Mouse (Mus musculus) myocyte (in vitro differentiated cells): Measurements from ENCODE around the gene Slc12a7. TPM values are rescaled to one million over a fixed set of nuclear protein-coding genes. Genes with fewer than 3 reads are reported as not detected.

Experiments
- H3K27me3 ChIP-seq: one replicate; pipeline ENCODE4 v1.6.1; 2011; ENCODE audit not compliant: control insufficient read depth, insufficient read depth, insufficient read length
- H3K36me3 ChIP-seq: one replicate; pipeline ENCODE4 v1.6.1; 2011; ENCODE audit not compliant: control insufficient read depth, insufficient read depth
- H3K4me2 ChIP-seq: one replicate; pipeline ENCODE4 v1.6.1; 2011; ENCODE audit warnings: low read depth, control low read depth
- H3K4me3 ChIP-seq: one replicate; pipeline ENCODE4 v1.5.1; 2011; ENCODE audit warnings: mild to moderate bottlenecking, control low read depth, moderate library complexity
- H3K79me2 ChIP-seq: one replicate; pipeline ENCODE4 v1.6.1; 2011; ENCODE audit not compliant: control insufficient read depth, insufficient read depth
- H3ac ChIP-seq: one replicate; pipeline ENCODE4 v1.6.1; 2011; ENCODE audit not compliant: control insufficient read depth, insufficient read length
- CEBPB ChIP-seq: IDR thresholded peaks from 2 replicates; pipeline ENCODE4 v1.6.1; 2011; ENCODE audit warnings: mild to moderate bottlenecking, moderate library complexity; ENCODE audit not compliant: poor library complexity, insufficient read depth, severe bottlenecking
- E2F4 ChIP-seq: IDR thresholded peaks from one replicate; pipeline ENCODE4 v1.6.1; 2011; ENCODE audit warnings: mild to moderate bottlenecking, control low read depth, moderate library complexity; ENCODE audit not compliant: insufficient read depth
- MAX ChIP-seq: IDR thresholded peaks from one replicate; pipeline ENCODE4 v1.6.1; 2011; ENCODE audit warnings: low read depth, mild to moderate bottlenecking, control low read depth
- MYOD1 ChIP-seq, 3 experiments: IDR thresholded peaks; one replicate each; pipeline ENCODE4 v1.6.1; 2011; ENCODE audit warnings: control low read depth in 2 of 3, low read depth in 2 of 3, mild to moderate bottlenecking in 2 of 3, moderate library complexity in 1 of 3; ENCODE audit not compliant: insufficient read length in 2 of 3, control insufficient read depth in 1 of 3
- MYOG ChIP-seq, 3 experiments: IDR thresholded peaks; one replicate each; pipeline ENCODE4 v1.6.1; 2011; ENCODE audit warnings: control low read depth in 2 of 3, low read depth in 2 of 3, mild to moderate bottlenecking in 2 of 3; ENCODE audit not compliant: insufficient read length in 2 of 3, control insufficient read depth in 1 of 3, insufficient read depth in 1 of 3
- POLR2A ChIP-seq: IDR thresholded peaks from one replicate; pipeline ENCODE4 v1.6.1; 2011; ENCODE audit warnings: low read depth, mild to moderate bottlenecking, control low read depth, moderate library complexity; ENCODE audit not compliant: insufficient read length
- POLR2AphosphoS2 ChIP-seq: IDR thresholded peaks from one replicate; pipeline ENCODE4 v1.6.1; 2011; ENCODE audit warnings: low read depth, control low read depth; ENCODE audit not compliant: insufficient read length
- REST ChIP-seq: IDR thresholded peaks from one replicate; pipeline ENCODE4 v1.6.1; 2011; ENCODE audit warnings: mild to moderate bottlenecking, control low read depth, moderate library complexity; ENCODE audit not compliant: insufficient read depth, insufficient read length
- SRF ChIP-seq: IDR thresholded peaks from one replicate; pipeline ENCODE4 v1.6.1; 2011; ENCODE audit warnings: low read depth; ENCODE audit not compliant: control insufficient read depth, insufficient read length
- TCF12 ChIP-seq: IDR thresholded peaks from one replicate; pipeline ENCODE4 v1.6.1; 2011; ENCODE audit warnings: mild to moderate bottlenecking, control low read depth; ENCODE audit not compliant: poor library complexity, insufficient read depth, severe bottlenecking
- TCF3 ChIP-seq: IDR thresholded peaks from one replicate; pipeline ENCODE4 v1.6.1; 2011; ENCODE audit warnings: low read depth, control low read depth; ENCODE audit not compliant: insufficient read length
- USF1 ChIP-seq: IDR thresholded peaks from one replicate; pipeline ENCODE4 v1.6.1; 2011; ENCODE audit warnings: low read depth, mild to moderate bottlenecking, control low read depth, moderate library complexity
- polyA plus RNA-seq: library from polyadenylated mRNA; unstranded; fragments of >200 nt; fragmentation: generic; extraction: Trizol; gene quantifications from one replicate; pipeline ENCODE4 v1.2.1, GENCODE M21; 2012; ENCODE audit warnings: missing spikeins

Gene Slc12a7
- polyA plus RNA-seq, 1 experiment, result 25.7 TPM

DNA sequence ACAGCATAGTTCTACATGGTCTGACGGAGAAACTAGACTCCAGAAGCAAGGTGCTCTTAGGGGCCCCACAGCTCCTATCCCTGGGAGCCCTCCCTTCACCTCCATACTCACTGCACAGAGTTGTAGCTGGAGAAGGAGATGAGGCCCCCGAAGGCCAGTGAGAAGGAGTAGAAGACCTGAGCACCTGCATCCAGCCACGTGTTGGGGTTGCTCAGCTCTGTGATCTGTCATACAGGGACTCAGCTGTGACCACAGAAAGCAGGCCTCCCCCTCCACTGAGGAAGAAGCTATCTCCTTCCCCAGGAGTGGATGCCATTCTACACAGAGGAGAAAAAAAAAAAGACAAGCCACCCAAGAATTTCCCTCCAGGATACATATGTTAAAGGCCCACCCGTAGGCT, 44.0 kb upstream of the Slc12a7 start:
- no peaks in the 10 kb centered on the region for H3K36me3 ChIP-seq
- H3K4me3 ChIP-seq, result no peak overlapping the region
- no peaks in the 10 kb centered on the region for H3K27me3 ChIP-seq
- no peaks in the 10 kb centered on the region for H3K79me2 ChIP-seq
- no peak overlapping the region for H3ac ChIP-seq
- H3K4me2 ChIP-seq, result no peak overlapping the region
- TF ChIP-seq USF1 (no peak), REST (no peak), MAX (no peak), POLR2AphosphoS2 (no peak), POLR2A (no peak), E2F4 (no peak), MYOD1 (IDR thresholded peaks at IDR 0.05; ENCODE audit: control insufficient read depth in 1 of 3, insufficient read length in 2 of 3, low read depth in 2 of 3) (no peak), CEBPB (no peak), MYOG (IDR thresholded peaks at IDR 0.05; ENCODE audit: control insufficient read depth in 1 of 3, insufficient read depth in 1 of 3, insufficient read length in 2 of 3, low read depth in 2 of 3) (no peak)

GRCm38 (mm10) chr13:73692249-73692868, 40.5 kb upstream of the Slc12a7 start:
- TF ChIP-seq REST (no peak), MYOG (IDR thresholded peaks at IDR 0.05; ENCODE audit: control insufficient read depth in 1 of 3, insufficient read depth in 1 of 3, insufficient read length in 2 of 3, low read depth in 2 of 3) (no peak), TCF12 (no peak), USF1 (no peak), POLR2AphosphoS2 (no peak), SRF (no peak), POLR2A (no peak), MAX (no peak), MYOD1 (IDR thresholded peaks at IDR 0.05; ENCODE audit: control insufficient read depth in 1 of 3, insufficient read length in 2 of 3, low read depth in 2 of 3) (no peak), E2F4 (no peak), CEBPB (no peak), TCF3 (no peak)
- Histone ChIP-seq H3K27me3 (no peaks in the 10 kb centered on the region), H3K36me3 (no peaks in the 10 kb centered on the region), H3K79me2 (no peaks in the 10 kb centered on the region), H3K4me3 (no peak overlapping the region), H3ac (no peak overlapping the region), H3K4me2 (no peak overlapping the region)

DNA sequence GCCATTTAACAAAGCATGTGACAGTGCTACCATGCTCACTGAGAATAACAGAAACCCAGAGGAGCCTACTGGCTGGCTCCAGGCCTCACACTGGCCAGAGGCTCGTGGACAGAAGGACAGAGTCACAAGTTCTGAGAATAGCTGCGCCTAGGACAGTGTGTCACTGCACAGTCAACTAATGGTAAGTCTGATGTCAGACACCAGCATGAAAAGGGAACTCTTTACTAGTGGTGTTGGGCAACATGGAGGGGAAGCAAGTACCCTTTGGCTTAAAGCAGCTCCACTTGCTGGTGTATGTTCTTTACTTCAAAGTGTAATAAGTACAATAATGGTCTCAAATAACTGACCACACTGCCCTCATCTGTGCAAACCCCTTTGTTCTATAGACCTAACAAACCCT, 39.6 kb upstream of the Slc12a7 start:
- TF ChIP-seq USF1 (no peak), TCF3 (no peak), POLR2AphosphoS2 (no peak), CEBPB (no peak), MYOG (IDR thresholded peaks at IDR 0.05; ENCODE audit: control insufficient read depth in 1 of 3, insufficient read depth in 1 of 3, insufficient read length in 2 of 3, low read depth in 2 of 3) (no peak), POLR2A (no peak)
- H3ac ChIP-seq, result no peak overlapping the region
- H3K79me2 ChIP-seq, result no peaks in the 10 kb centered on the region
- H3K4me2 ChIP-seq, result no peak overlapping the region
- no peak overlapping the region for H3K4me3 ChIP-seq
- H3K36me3 ChIP-seq, result no peaks in the 10 kb centered on the region
- no peaks in the 10 kb centered on the region for H3K27me3 ChIP-seq

DNA sequence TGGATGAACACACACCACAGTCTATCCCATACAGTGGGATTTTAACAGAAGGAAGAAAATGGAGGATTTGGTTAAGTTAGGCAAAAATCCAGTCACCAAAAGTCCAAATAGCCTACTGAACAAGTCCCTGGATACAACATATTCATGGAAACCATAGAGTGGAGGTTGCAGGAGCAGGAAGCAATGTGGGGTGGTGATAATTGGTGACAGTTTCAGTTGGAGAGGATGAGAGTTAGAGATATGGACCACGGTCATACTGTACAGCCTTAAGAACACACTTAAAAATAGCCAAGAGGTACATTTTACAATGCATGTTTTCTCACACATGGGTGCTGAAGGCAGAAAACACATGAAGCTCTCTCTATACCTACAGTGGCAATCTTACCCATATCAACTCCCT, 37.9 kb upstream of the Slc12a7 start:
- no peaks in the 10 kb centered on the region for H3K27me3 ChIP-seq
- no peak overlapping the region for H3K4me3 ChIP-seq
- no peak overlapping the region for H3K4me2 ChIP-seq
- TF ChIP-seq POLR2A (no peak), USF1 (no peak), MAX (no peak), POLR2AphosphoS2 (no peak), TCF12 (no peak), REST (no peak), E2F4 (no peak), MYOG (IDR thresholded peaks at IDR 0.05; ENCODE audit: control insufficient read depth in 1 of 3, insufficient read depth in 1 of 3, insufficient read length in 2 of 3, low read depth in 2 of 3) (no peak), TCF3 (no peak), CEBPB (no peak), MYOD1 (IDR thresholded peaks at IDR 0.05; ENCODE audit: control insufficient read depth in 1 of 3, insufficient read length in 2 of 3, low read depth in 2 of 3) (no peak), SRF (no peak)
- H3K36me3 ChIP-seq, result no peaks in the 10 kb centered on the region
- no peaks in the 10 kb centered on the region for H3K79me2 ChIP-seq
- no peak overlapping the region for H3ac ChIP-seq

GRCm38 (mm10) chr13:73696529-73696928, 36.4 kb upstream of the Slc12a7 start:
- peaks cover 11% of the 10 kb centered on the region for H3K27me3 ChIP-seq
- TF ChIP-seq USF1, result no peak
- no peak for TF ChIP-seq E2F4
- TF ChIP-seq POLR2AphosphoS2, result no peak
- no peak for TF ChIP-seq REST
- no peak overlapping the region for H3ac ChIP-seq
- no peak overlapping the region for H3K4me2 ChIP-seq
- no peak overlapping the region for H3K4me3 ChIP-seq
- H3K36me3 ChIP-seq, result no peaks in the 10 kb centered on the region
- H3K79me2 ChIP-seq, result no peaks in the 10 kb centered on the region
